Mouse (Mus musculus): ENCODE data around the gene Parp2.
A peak's percentile ranks its signal among the peaks of the same experiment; 100 is the strongest.
"Not testable (repeated sequence)": the region's sequence is repeated elsewhere in the genome, so short reads cannot be mapped to it uniquely, and the experiment has no call there.

The Parp2 gene

DNA sequence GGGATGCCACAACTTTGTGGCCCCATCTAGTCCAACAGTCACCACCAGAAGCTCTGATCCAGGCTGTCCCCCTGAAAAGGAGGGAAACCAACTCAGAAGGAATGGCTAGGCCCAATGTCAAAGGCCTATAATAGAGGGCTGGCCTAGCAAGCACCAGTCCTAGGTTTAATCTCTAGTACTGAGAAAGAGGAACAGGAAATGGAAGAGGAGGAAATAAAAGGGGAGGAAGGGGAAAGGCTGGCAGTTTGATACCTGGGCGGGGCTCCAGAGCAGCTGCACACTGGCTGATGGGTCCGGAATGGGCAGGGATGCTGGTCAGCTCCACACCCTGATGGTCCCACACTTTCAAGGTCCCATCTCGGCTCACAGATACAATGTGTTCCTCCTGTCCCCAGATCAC is 22.2 kb downstream of the Parp2 start:
- peak in 1 of 2 experiments; percentile 50 for DNase-seq (ENCODE audit: low spot score in 2 of 2)

DNA sequence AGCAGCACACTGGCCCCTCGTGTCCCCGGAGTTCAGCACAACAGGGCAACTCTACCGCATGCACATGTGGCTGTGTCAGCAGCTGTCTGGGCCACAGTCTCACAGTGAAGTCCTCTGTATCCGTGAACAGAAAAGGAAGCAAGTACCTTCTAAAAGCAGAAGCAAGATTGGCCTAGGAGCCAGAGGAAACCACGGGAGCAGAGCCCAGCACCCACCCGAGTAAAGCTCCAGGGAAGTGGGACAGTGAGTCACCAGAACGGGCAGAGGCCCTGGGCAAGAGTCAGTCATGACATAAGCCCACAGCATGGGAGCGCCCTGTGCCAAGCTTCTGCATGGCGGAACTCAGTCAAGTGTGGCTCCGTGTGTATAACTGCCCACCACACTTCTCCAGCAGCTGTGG is 26.3 kb downstream of the Parp2 start:
- peak; percentile 25 to 63 for DNase-seq (ENCODE audit: low spot score in 2 of 2)

DNA sequence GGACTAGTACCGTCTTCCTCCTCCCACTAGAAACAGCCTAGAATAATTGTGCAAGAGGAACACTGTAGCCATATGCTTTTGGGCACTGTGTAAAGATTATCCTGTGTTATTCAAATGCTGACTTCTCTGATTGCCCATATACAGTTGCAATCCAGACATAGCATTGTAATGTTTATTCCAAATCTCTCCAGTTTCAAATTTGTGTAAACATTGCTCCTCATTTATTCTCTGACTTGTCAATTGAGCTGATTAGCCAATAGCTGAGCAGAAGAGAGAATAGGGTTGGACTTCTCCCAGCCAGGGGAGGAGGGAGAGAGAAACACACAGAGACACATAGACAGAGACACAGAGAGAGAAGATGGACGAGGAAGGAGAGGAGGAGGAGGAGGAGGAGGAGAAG is 26.8 kb downstream of the Parp2 start:
- no peak for DNase-seq (ENCODE audit: low spot score in 2 of 2)

DNA sequence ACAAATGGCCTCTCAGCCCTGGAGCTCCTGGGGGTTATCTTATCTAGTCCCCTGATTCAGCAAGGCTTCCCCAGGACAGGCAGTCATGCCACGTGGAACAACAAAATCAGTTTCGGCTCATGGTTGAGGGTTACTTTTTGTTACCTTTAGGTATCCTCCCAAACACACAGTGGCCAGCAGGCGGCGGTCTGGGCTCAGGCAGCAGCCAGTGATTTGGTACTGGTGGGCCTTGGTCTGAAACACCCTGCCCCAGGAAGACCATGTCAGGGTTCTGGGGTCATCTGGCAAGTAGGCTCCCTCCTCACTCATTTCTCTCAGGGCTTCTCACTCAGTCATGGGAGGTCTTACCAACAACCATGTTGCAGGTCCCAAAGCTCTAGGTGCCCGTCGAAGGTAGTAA is 29.6 kb downstream of the Parp2 start:
- DNase-seq (ENCODE audit: low spot score in 2 of 2), result no peak

DNA sequence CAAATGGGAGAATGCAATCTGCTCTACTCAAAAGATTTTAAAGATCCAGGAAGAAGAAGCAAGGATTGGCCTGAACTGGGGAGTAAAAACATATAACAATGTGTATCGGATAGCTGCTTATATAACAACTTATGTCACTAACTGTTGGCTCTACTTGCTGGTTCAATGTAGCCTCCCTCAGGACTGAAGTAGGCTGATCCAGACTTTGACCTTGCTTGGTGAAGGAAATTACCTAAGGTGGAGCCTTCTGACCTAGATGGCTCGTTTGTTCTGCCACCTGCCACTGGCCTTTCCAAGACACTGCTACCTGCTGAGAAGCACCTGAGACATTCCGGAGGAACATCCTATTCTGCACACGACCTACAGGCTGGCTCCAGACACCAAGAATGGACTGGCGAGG is 48.1 kb downstream of the Parp2 start:
- no peak for DNase-seq (ENCODE audit: low spot score in 2 of 2)

DNA sequence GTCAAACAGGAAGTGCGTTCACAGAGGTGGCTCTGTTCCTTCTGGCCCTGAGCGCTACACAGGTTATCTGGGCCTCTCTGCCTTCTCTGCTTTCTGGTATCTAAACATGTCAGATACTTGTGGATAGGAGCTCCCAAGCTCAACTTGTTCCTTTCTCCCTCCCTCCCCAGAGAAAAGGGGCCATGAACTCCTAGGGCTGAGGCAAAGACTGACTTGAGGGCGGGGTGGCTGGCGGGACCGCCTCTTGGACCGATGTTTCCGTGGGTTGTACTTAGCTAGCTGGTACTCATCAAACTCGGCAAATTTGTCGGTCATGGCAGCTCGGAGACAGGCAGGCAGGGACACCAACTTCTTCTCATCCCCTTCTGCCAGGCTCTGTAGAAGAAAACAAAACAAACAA is 55.0 kb downstream of the Parp2 start:
- DNase-seq (ENCODE audit: low spot score in 2 of 2), result peak in 1 of 2 experiments; percentile 13

DNA sequence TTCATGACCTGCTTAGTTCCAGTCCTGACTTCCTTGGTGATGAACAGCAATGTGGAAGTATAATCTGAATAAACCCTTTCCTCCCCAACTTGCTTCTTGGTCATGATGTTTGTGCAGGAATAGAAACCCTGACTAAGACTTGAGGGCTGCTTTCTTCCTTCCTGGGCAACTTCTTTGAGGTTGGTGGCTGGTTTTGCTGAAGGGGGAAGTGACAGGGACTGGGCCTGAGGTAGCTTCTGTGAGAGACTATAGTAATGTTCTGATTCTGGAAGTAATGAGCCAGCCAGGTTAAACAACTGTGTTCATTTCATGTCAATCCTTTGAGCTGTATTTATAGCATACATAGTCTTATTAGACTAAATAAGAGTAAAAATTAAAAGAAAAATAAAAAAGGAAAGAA is 57.4 kb downstream of the Parp2 start:
- not testable (repeated sequence) for DNase-seq (ENCODE audit: low spot score in 2 of 2)

DNA sequence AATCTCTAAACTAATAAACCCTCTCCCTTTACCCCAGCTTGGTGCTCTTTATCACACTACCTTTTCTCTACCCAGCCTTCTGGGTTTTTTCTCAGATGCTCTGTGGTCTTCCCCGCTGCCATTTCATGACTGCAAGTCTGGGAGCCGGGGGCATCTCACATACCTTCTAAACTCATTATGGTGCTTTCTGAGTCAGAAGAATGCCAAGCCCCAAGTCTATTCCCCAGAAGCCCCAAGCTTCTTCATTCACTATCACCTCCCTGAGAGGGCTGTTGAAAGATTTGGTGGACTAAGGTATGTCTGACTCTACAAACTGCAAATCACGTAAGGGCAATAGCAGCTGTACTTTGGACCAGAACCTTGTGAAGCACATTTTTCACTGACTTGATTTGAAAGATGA is 59.3 kb downstream of the Parp2 start:
- DNase-seq (ENCODE audit: low spot score in 2 of 2), result no peak

DNA sequence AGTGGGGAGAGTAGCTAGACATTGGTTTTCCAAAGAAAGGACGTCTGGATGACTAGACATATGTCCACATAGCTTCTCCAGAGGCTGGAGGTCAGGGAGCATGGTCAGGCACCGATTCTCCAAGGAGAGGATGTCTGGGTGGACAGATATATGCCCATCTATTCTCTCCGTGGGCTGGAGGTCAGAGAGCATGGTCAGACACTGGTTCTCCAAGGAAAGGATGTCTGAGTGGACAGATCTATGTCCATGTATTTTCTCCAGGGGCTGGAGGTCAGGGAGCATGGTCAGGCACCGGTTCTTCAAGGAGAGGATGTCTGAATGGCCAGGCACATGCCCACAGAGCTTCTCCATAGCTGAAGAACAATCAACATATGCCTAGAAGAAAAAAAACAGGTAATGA is 60.6 kb downstream of the Parp2 start:
- DNase-seq (ENCODE audit: low spot score in 2 of 2), result no peak

DNA sequence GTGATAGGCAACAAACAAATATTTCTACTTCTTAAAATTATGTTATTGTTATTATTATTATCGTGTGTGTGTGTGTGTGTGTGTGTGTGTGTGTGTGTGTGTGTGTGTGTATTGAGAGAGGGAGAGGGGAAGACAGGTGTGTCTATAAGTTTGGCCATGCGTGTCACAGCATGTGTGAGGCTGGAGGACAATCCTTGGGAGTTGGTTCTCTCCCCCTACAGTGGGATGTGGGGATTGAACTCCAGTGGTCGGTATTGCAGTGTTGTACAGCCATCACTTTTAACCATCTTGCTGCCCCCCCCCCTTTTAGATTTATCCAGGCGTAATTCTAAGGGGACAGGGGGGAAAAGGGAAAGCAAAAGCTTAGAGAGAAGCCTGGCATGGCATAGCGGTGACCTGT is 61.0 kb downstream of the Parp2 start:
- no peak for DNase-seq (ENCODE audit: low spot score in 2 of 2)

DNA sequence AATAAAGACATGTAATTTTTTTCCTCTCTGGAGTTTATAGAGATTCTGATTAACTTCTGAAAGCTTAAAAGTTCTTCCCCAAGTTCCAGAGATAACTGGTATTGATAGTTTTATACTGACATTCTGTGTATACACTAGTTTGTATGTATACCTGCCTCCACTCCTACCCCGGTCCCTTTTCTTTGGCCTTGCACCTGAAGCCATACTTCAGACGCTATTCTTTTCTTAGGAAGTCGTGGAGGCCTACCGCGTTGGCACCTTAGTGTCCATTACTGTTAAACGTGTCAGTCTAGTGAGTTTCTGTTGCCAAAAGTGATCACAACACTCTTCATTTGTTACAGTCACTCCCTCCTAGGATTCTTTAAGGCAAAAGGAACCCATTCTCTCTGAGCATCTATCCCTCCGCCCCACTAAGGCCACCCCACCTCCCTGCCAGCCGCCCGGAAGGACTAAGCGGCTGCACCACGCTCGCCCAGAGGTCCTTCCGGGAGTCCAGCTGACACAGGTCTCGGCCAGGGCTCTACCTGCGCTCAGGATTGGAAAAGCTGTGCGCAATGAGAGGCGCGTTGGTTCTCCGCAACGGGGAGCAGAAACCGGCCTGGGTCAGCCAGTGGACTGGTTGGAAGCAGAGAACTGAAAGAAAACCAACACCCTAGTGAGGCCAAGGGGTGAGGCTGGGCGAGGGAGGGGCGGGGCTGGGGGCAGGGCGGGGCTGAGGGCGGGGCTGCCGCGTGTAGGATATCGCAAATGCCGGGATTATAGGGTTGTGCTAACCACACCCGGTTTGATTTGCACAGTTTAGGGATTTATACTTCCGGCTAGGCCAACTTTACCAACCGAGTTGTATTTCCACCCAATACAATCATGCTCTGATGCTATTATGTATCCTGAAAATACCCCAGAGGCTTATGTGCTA is 62.5 kb downstream of the Parp2 start, which contains the start of gene Tep1:
Tep1 (minus strand) TSS at position 672 of the 916 bp plus-strand sequence.
- peak; percentile 77 to 79 for DNase-seq (ENCODE audit: low spot score in 2 of 2)

DNA sequence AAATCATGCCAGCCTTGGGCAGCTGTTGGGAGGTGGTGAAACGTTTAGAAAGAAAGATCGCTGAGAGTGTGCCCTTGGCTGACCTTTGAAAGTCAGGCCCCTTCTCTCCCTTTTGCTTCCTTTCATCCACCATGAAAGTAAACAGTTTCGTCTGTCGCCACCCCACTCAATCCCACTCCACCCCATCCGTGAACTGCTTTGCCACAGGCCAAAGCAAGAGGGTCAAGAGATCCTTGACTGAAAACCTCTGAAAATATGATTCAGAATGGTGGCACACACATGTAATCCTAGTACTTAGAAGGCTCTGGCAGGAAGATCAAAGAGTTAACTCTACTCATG is 63.1 kb downstream of the Parp2 start:
- DNase-seq (ENCODE audit: low spot score in 2 of 2), result no peak

Data from heart, adult 9 months (tissue).